Mouse (Mus musculus) ES-E14 (cell line): Measurements from ENCODE around the gene Gemin7. TPM values are rescaled to one million over a fixed set of nuclear protein-coding genes. Genes with fewer than 3 reads are reported as not detected.

Experiments used
- DNase-seq: peaks from one replicate; pipeline ENCODE4 v3.0.0-alpha.2; 2013; ENCODE audit warnings: low read depth, low spot score
- H3K27ac ChIP-seq: 2 replicates; pipeline ENCODE4 v1.5.1; 2012; ENCODE audit warnings: low read depth, mild to moderate bottlenecking, low read length, moderate library complexity, mixed read lengths; ENCODE audit not compliant: poor library complexity, insufficient read depth, severe bottlenecking
- H3K36me3 ChIP-seq: 2 replicates; pipeline ENCODE4 v1.6.1; 2012; ENCODE audit warnings: mild to moderate bottlenecking, low read length, moderate library complexity, mixed read lengths; ENCODE audit not compliant: control insufficient read depth, poor library complexity, insufficient read depth, severe bottlenecking
- H3K4me1 ChIP-seq, 2 experiments: fragments of 150-350 bp in 1 of 2; sonication (generic) in 1 of 2; 2 replicates each; pipeline ENCODE4 v1.6.1; 2012; ENCODE audit warnings: low read length in 2 of 2, mild to moderate bottlenecking in 1 of 2, mixed read lengths in 1 of 2; ENCODE audit not compliant: control insufficient read depth in 2 of 2, insufficient read depth in 2 of 2, poor library complexity in 1 of 2
- H3K4me3 ChIP-seq, 2 experiments: fragments of 150-350 bp in 1 of 2; sonication (generic) in 1 of 2; 2 replicates each; pipeline ENCODE4 v1.5.1; 2012; ENCODE audit warnings: low read length in 2 of 2, low read depth in 1 of 2, mild to moderate bottlenecking in 1 of 2, mixed read lengths in 1 of 2; ENCODE audit not compliant: insufficient read depth in 1 of 2, poor library complexity in 1 of 2, severe bottlenecking in 1 of 2
- H3K9ac ChIP-seq: 2 replicates; pipeline ENCODE4 v1.6.1; 2012; ENCODE audit warnings: low read depth, mild to moderate bottlenecking, low read length, mixed read lengths; ENCODE audit not compliant: poor library complexity, insufficient read depth, severe bottlenecking
- H3K9me3 ChIP-seq: fragments of 150-350 bp; sonication (generic); 2 replicates; pipeline ENCODE4 v1.6.1; 2012; ENCODE audit warnings: low read depth, mild to moderate bottlenecking, low read length; ENCODE audit not compliant: control insufficient read depth, insufficient read depth
- CHD2 ChIP-seq: IDR thresholded peaks from 2 replicates; pipeline ENCODE4 v1.6.1; 2014; ENCODE audit warnings: mild to moderate bottlenecking, low read depth, low read length, inconsistent platforms
- HCFC1 ChIP-seq: IDR thresholded peaks from 2 replicates; pipeline ENCODE4 v1.6.1; 2012; ENCODE audit warnings: low read length, inconsistent platforms, borderline replicate concordance; ENCODE audit not compliant: insufficient read depth
- MAFK ChIP-seq: IDR thresholded peaks from 2 replicates; pipeline ENCODE4 v1.6.1; 2014; ENCODE audit warnings: mild to moderate bottlenecking, low read depth, low read length, inconsistent platforms; ENCODE audit not compliant: insufficient read depth
- ZC3H11A ChIP-seq: IDR thresholded peaks from 2 replicates; pipeline ENCODE4 v1.6.1; 2012; ENCODE audit warnings: low read depth, mild to moderate bottlenecking, inconsistent platforms, low read length, borderline replicate concordance
- ZNF384 ChIP-seq: IDR thresholded peaks from 2 replicates; pipeline ENCODE4 v1.6.1; 2012; ENCODE audit warnings: low read depth, low read length, inconsistent platforms
- in situ Hi-C, 2 experiments: fragments of 600-800 bp; cut with MboI; formaldehyde crosslinking; loops; one replicate each; pipeline ENCODE4 v1.15.1; 2025; ENCODE audit warnings: low sequenced_read_pairs in 2 of 2, inconsistent platforms in 1 of 2; ENCODE audit not compliant: unreplicated experiment in 2 of 2
- total RNA-seq: library from RNA; depleted of rRNA; stranded (reverse); fragments of 300-350 nt; gene quantifications from 2 replicates; pipeline ENCODE4 v1.2.3, GENCODE M21; 2012

Gemin7 gene
- total RNA-seq, 1 experiment, result 54.2 TPM

DNA sequence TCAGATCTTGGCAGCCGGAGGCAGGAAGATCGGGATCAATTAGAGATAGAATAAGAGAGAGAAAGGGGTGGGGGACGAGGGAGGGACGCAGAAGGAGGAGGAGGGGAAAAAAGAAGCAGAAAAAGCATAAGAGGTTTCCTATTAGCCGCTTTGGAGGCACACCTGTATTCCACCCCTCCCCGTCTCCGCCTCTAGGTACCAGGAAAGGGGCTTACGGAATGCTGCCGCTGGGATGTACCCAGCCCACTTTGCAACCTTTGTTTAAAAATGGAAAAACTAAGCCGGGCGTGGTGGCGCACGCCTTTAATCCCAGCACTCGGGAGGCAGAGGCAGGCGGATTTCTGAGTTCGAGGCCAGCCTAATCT, 3.6 kb downstream of the Gemin7 start:
- in situ Hi-C loops, result no loop called here
- Histone ChIP-seq H3K27ac (peak overlapping the region; percentile 99), H3K9me3 (no peaks in the 10 kb centered on the region), H3K4me3 (peak overlapping the region; percentile 97 to 99), H3K4me1 (peaks cover 7 to 21% of the 10 kb centered on the region in 2 experiments), H3K9ac (peak overlapping the region; percentile 92), H3K36me3 (peaks cover 9% of the 10 kb centered on the region)
- no peak for DNase-seq
- no peak for TF ChIP-seq MAFK

DNA sequence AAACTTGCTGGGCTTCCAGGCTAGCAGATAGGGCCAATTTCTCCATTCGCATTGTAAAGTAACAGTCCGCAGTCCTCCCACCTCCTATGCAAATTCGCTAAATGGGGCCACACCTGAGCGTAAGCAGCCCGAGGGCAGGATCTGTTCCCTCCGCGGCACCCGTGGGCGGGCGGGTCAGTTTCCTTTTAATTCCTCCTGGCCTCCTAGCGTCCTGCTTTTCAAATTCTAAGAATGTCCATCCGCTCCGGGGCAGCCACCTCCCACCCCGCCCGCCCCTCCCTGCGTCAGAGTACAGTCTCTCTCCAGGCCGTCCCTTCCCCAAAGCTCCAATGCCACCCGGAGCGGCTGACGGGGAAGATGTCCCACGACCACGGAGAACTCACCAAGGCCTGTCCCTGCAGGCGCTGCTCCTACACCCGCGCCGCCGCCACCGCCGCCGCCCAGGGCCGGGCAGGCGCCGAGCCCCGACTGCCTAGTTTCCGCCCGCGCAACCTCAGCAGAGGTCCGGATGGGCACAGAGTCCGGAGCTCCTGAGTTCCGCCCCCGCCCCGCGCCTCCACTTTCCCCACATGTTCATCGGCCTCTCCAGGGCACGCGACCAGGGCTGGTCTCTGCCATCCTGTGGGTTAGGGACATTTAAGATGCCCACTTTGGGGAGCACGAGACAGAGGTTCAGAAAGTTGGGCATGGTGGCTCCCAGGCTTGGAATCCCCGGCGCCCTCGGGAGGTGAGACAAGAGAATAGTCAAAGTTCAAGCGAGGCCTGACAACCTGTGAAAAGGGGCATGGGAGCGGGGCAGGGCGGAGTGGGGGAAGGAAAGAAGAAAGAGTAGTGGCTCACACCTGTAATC, 4.2 kb downstream of the Gemin7 start:
- peak; percentile 73 for DNase-seq
- Histone ChIP-seq H3K9ac (peak overlapping the region; percentile 92), H3K4me1 (peaks cover 7 to 23% of the 10 kb centered on the region in 2 experiments), H3K36me3 (peaks cover 11% of the 10 kb centered on the region; the same call in 1 of the 2 replicates), H3K27ac (peak overlapping the region; percentile 99), H3K9me3 (no peaks in the 10 kb centered on the region), H3K4me3 (peak overlapping the region; percentile 97 to 99)
- TF ChIP-seq ZNF384, result no peak
- peak; percentile 60; the same call in 1 of the 2 replicates for TF ChIP-seq HCFC1
- TF ChIP-seq CHD2, result no peak
- in situ Hi-C loops, result no loop called here

DNA sequence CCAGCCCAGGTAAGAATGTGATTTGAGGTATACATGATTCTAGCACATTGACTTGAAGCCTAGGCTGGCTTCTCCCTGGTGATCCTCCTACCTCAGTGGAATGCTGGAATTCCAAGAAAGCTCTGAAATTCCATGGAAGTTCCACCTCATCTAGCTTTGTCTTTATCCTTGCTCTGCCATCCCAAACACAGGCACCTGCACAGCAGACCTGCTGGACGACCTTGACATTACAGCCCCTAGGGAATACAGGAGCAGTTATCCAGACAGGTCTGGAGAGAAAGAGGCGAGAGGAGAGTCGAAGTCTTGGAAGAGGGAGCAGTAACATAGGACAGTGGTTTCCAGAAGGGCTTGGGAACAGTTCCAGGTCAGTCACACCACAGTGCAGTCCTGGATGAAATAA, 7.7 kb downstream of the Gemin7 start:
- Histone ChIP-seq H3K9ac (no peak overlapping the region; the same call in 1 of the 2 replicates), H3K4me1 (peaks cover 2 to 14% of the 10 kb centered on the region in 2 experiments; a peak in 3 of 4 replicates), H3K9me3 (no peaks in the 10 kb centered on the region), H3K36me3 (peaks cover 18% of the 10 kb centered on the region), H3K4me3 (no peak overlapping the region), H3K27ac (peak overlapping the region; percentile 32; the same call in 1 of the 2 replicates)
- in situ Hi-C loops, result no loop called here
- DNase-seq, result no peak
- TF ChIP-seq ZNF384 (no peak), ZC3H11A (no peak), MAFK (no peak), HCFC1 (no peak), CHD2 (no peak)

DNA sequence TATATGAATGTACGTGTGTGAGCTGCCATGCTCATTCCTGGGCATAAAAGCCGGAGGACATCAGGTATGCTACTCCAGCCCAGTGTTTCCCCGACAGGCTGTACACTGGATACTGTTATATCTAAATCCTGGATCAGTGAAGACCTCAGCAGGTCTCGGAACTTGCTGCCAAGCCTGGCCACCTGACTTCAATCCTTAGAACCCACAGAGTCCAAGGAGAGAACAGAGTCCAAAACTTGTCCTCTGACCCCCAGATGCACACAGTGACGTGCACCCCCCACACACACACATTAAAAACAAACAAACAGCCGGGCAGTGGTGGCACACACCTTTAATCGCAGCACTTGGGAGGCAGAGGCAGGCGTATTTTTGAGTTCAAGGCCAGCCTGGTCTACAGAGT, 10.0 kb downstream of the Gemin7 start:
- TF ChIP-seq HCFC1 (no peak), CHD2 (no peak), ZC3H11A (no peak), ZNF384 (no peak), MAFK (no peak)
- no peak for DNase-seq
- in situ Hi-C loops, result no loop called here
- Histone ChIP-seq H3K4me1 (peaks cover 2 to 17% of the 10 kb centered on the region in 2 experiments; a peak in 3 of 4 replicates), H3K9me3 (no peaks in the 10 kb centered on the region), H3K4me3 (no peak overlapping the region), H3K36me3 (peaks cover 21% of the 10 kb centered on the region), H3K27ac (no peak overlapping the region), H3K9ac (no peak overlapping the region)
